Mouse (Mus musculus) spleen, adult 2 months (tissue): Measurements from ENCODE around the gene Nmd3.

Experiments used
- CTCF ChIP-seq: fragments of 200-500 bp; IDR thresholded peaks from 2 replicates; pipeline ENCODE4 v1.5.1; 2011; ENCODE audit warnings: mild to moderate bottlenecking, inconsistent platforms; ENCODE audit not compliant: insufficient read depth, insufficient read length, insufficient replicate concordance; ENCODE audit errors: extremely low read depth
- POLR2A ChIP-seq: fragments of 200-500 bp; IDR thresholded peaks from 2 replicates; pipeline ENCODE4 v1.6.1; 2011; ENCODE audit warnings: low read depth, low read length, inconsistent platforms

GRCm38 (mm10) chr3:69755192-69755591 is 33.4 kb downstream of the Nmd3 start:
- TF ChIP-seq POLR2A (no peak), CTCF (no peak)
